Mouse (Mus musculus): ENCODE data around the gene Gm28053.

DNA sequence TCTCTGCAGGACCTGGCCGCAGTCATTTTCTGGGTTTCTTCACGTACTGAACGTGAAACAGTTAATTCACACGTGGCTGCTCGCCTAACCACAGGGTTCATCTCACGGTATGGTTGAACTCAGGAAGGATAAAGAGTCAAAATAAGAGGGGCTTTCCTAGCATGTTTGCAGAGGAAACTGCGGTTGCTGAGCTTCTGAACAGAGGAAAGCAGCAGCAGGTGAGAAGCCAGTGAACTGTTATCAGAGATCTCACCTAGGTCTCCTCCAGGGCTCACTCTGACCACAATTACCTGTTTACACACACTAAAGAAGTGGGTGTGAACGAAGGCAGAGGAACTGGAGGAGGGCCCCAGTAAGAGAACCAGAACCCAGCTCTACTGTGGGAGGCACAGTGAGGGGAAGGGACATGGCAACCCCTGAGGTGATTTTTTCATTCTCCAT is 14.5 kb downstream of the Gm28053 start:
- TF ChIP-seq CTCF (IDR thresholded peaks at IDR 0.05; ENCODE audit: extremely low read depth, insufficient read length, insufficient replicate concordance, low read depth, low read length) (no peak), POLR2A (IDR thresholded peaks at IDR 0.05; ENCODE audit: low read depth, low read length) (no peak)
